Mouse (Mus musculus): Measurements from ENCODE around the gene Magee2.

GRCm38 (mm10) chrX:104856751-104857341 is at the start of gene Magee2:
- TF ChIP-seq CHD2 (IDR thresholded peaks at IDR 0.05; ENCODE audit: low read depth, low read length) = no peak
- TF ChIP-seq ZC3H11A (IDR thresholded peaks at IDR 0.05; ENCODE audit: borderline replicate concordance, low read depth, low read length) = no peak
- no peak for TF ChIP-seq HCFC1 (IDR thresholded peaks at IDR 0.05; ENCODE audit: borderline replicate concordance, insufficient read depth, low read length)

Data from ES-E14 (cell line).